Mouse (Mus musculus) intestine, embryonic 16.5 days (tissue): ENCODE measurements around the gene Inpp4a. TPM values are rescaled to one million over a fixed set of nuclear protein-coding genes. Genes with fewer than 3 reads are reported as not detected.
A peak's percentile ranks its signal among the peaks of the same experiment; 100 is the strongest.

ENCODE experiments used
- ATAC-seq: fragments of 200-750 bp; cut with Nextera tagmentation; 2 replicates; pipeline ENCODE4 v1.8.0; 2017; ENCODE audit warnings: moderate TSS enrichment, moderate library complexity
- H3K27ac ChIP-seq: fragments of 300-500 bp; sonication (generic); 2 replicates; pipeline ENCODE4 v1.5.1; 2014; ENCODE audit warnings: mild to moderate bottlenecking, low read length
- H3K27me3 ChIP-seq: fragments of 300-500 bp; sonication (generic); replicated peaks from 2 replicates; pipeline ENCODE4 v1.6.1; 2014; ENCODE audit warnings: low read length, control low read depth, mixed read lengths; ENCODE audit not compliant: control insufficient read depth, insufficient read depth
- H3K36me3 ChIP-seq: fragments of 300-500 bp; sonication (generic); 2 replicates; pipeline ENCODE4 v1.6.1; 2014; ENCODE audit warnings: low read length, control low read depth; ENCODE audit not compliant: control insufficient read depth, insufficient read depth
- H3K4me1 ChIP-seq: fragments of 300-500 bp; sonication (generic); 2 replicates; pipeline ENCODE4 v1.6.1; 2014; ENCODE audit warnings: low read length, control low read depth, mixed read lengths; ENCODE audit not compliant: control insufficient read depth, insufficient read depth
- H3K4me2 ChIP-seq: fragments of 300-500 bp; sonication (generic); 2 replicates; pipeline ENCODE4 v1.6.1; 2014; ENCODE audit warnings: low read depth, low read length, control low read depth
- H3K4me3 ChIP-seq: fragments of 300-500 bp; sonication (generic); 2 replicates; pipeline ENCODE4 v1.5.1; 2014; ENCODE audit warnings: mild to moderate bottlenecking, low read length
- H3K9ac ChIP-seq: fragments of 300-500 bp; sonication (generic); 2 replicates; pipeline ENCODE4 v1.6.1; 2014; ENCODE audit warnings: low read depth, low read length
- H3K9me3 ChIP-seq: fragments of 300-500 bp; sonication (generic); 2 replicates; pipeline ENCODE4 v1.6.1; 2016; ENCODE audit warnings: low read length, control low read depth; ENCODE audit not compliant: control insufficient read depth
- WGBS: fragments of 180-500 bp; shearing (Covaris S2); extraction: QIAGEN DNeasy Blood & Tissue Kit; methylation state at CpG from one replicate; pipeline ENCODE4 v1.1.7; 2014; 5-methylcytosine and 5-hydroxymethylcytosine counted together
- polyA plus RNA-seq: library from polyadenylated mRNA; unstranded; fragments of >200 nt; fragmentation: Nextera tagmentation; extraction: Ambion mirVana; gene quantifications from 2 replicates; pipeline ENCODE4 v1.2.1, GENCODE M21; 2015

The Inpp4a gene
- polyA plus RNA-seq, 1 experiment from 2014 or later, result 12.1 TPM

DNA sequence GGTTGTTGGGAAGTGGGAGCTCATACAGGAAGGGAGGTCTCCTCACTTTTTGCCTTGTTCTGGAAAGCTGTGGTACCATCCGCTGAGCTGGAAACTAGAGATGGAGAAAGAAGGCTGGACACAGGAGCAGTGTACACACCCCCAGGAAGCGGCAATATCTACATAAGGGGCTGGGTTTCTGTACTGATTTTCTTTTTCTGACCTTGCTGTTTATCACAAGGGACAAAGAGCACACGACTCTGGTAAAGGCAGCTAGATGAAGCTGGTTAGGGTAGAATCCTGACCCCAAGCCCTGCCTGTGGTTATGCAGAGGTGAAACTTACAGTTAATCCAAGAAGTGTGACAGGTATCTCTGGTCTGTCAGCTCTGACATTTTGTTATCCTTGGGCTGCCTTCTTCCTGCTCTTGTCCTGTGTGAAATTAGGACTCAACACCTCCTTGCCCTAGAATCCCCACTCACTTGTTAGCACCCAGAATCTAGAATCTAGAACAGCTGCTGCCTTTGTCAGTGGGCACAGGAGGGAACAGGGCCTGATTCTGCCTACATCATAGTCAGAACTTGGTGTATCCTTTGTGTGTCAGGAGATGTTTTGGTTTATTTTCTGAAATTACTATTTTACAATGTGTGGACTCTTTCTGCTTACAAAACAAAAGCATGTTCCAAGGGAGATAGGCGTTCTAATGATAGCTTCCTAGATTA, 34.2 kb downstream of the Inpp4a start:
- H3K27ac ChIP-seq, result no peak overlapping the region
- H3K4me3 ChIP-seq, result no peak overlapping the region
- no peaks in the 10 kb centered on the region for H3K4me1 ChIP-seq
- H3K9ac ChIP-seq, result no peak overlapping the region
- ATAC-seq, result peak; percentile 80; the same call in 1 of the 2 replicates
- H3K4me2 ChIP-seq, result no peak overlapping the region
- WGBS, result 70% methylated on average over 4 of the region's 4 CpGs
- H3K27me3 ChIP-seq, result no peaks in the 10 kb centered on the region
- H3K36me3 ChIP-seq, result no peaks in the 10 kb centered on the region
- no peaks in the 10 kb centered on the region for H3K9me3 ChIP-seq

DNA sequence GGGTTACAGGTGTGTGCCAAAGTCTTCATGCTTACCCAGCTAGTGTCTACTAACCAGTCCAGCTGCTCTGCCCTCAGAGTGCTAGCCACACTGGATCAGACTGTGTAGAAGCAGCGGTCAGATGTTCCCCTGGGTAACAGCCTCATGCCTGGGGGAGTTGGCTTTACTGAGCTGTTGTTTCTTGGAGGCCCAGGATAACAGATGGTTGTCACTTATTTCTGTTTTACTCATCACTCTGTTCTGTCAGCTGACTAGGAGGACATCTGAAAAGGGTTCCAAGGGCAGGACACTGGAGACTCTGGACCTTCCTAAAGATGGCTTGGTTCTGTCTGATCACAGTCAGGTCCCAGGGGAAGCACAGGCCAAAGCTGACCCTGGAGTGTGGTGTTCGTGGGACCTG, 36.4 kb downstream of the Inpp4a start:
- ATAC-seq, result no peak
- Histone ChIP-seq H3K4me3 (no peak overlapping the region), H3K4me2 (no peak overlapping the region), H3K36me3 (no peaks in the 10 kb centered on the region), H3K27me3 (no peaks in the 10 kb centered on the region), H3K4me1 (no peaks in the 10 kb centered on the region; the same call in 1 of the 2 replicates), H3K9me3 (no peaks in the 10 kb centered on the region), H3K9ac (no peak overlapping the region), H3K27ac (no peak overlapping the region)
- WGBS, result 88% methylated on average over 2 of the region's 2 CpGs

DNA sequence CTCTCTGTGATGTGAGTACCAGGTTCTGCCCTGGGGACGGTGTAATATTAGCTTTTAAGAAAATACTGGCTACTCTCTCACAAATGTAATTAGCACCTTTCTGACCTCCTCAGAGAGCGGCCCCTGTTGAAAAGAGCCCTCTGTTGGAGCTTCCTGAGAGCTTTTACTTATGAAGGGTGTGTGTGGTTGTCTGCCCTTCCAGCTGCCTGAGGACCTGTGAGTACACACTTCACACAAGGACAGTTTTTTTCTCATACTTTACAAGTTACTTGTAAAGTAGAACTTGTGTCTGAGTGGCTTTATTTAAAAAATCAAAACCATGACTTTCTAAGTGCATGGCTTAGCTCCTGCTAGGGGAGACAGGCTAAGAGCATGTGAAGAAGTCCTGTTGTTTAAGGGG, 37.1 kb downstream of the Inpp4a start:
- Histone ChIP-seq H3K4me2 (no peak overlapping the region), H3K9me3 (no peaks in the 10 kb centered on the region), H3K4me3 (no peak overlapping the region), H3K9ac (no peak overlapping the region), H3K36me3 (no peaks in the 10 kb centered on the region), H3K4me1 (peaks cover 3% of the 10 kb centered on the region; the same call in 1 of the 2 replicates), H3K27ac (no peak overlapping the region), H3K27me3 (no peaks in the 10 kb centered on the region)
- no peak for ATAC-seq
- WGBS, result 49% methylated on average over 2 of the region's 2 CpGs

DNA sequence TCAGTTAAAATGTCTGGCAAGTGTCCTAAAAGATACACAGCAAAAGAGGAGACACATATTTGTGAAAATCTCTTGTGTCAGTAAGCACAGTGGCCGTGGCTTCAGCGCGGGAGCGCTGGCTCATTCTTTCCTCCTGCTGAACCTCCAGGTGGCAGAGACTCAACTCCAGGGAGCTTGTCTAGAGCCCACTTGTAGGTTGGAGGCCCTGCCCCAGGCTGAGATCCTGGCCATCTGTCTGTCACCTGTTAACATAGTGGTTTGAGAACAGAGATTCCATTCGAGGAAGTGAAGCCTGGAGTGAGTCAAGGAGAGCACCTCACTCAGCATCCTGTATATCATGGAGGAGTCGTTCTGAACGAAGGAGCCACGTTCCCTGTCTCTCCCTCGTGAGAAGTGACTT, 37.6 kb downstream of the Inpp4a start:
- no peaks in the 10 kb centered on the region for H3K27me3 ChIP-seq
- no peaks in the 10 kb centered on the region for H3K36me3 ChIP-seq
- 69% methylated on average over 9 of the region's 9 CpGs for WGBS
- no peaks in the 10 kb centered on the region for H3K9me3 ChIP-seq
- no peak overlapping the region for H3K4me2 ChIP-seq
- H3K9ac ChIP-seq, result no peak overlapping the region
- peaks cover 3% of the 10 kb centered on the region; the same call in 1 of the 2 replicates for H3K4me1 ChIP-seq
- H3K27ac ChIP-seq, result no peak overlapping the region
- no peak for ATAC-seq
- no peak overlapping the region for H3K4me3 ChIP-seq

DNA sequence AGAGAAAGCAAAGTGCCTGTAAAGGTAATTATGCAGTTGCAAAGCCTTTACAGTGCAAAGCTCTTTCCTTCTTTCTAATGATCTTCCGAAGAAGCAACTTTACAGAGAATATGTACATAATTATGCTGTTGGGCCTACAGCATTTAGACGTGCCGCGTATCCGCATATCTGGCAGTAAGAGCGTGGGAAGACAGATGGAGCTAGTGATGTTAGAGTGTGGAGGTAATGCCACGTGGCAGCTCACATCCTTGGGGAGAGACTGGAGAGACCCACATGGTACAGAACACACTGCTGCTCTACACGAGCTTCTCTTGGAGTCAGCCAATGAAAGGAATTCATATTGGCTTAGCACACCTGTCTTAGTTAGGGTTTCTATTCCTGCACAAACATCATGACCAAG, 39.5 kb downstream of the Inpp4a start:
- WGBS, result 93% methylated on average over 8 of the region's 8 CpGs
- Histone ChIP-seq H3K27me3 (no peaks in the 10 kb centered on the region), H3K9ac (no peak overlapping the region), H3K4me2 (no peak overlapping the region), H3K4me3 (no peak overlapping the region), H3K36me3 (no peaks in the 10 kb centered on the region), H3K4me1 (peaks cover 3% of the 10 kb centered on the region; the same call in 1 of the 2 replicates), H3K27ac (no peak overlapping the region), H3K9me3 (no peaks in the 10 kb centered on the region)
- no peak for ATAC-seq

DNA sequence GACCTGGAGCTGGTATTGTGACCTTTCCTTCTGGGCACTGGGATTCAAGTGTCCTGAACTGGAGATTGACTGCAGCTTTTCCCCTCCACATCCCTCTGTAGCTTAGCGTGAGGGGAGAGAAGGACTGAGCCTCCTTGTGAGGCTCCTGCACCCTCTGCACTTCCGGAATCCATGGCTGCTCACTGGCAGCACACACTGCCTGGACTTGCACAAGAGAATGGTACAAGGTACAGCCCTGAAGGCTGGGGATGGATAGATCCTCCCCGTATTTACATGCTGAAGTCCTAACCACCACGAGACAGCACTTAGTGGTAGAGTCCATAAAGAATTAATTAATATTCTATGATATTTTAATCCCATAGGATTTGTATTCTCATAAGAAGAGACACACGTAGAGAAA, 41.7 kb downstream of the Inpp4a start:
- H3K27ac ChIP-seq, result no peak overlapping the region
- no peak overlapping the region for H3K4me3 ChIP-seq
- H3K4me2 ChIP-seq, result no peak overlapping the region
- H3K36me3 ChIP-seq, result no peaks in the 10 kb centered on the region
- H3K9me3 ChIP-seq, result no peaks in the 10 kb centered on the region
- ATAC-seq, result peak; percentile 71
- 75% methylated on average over 5 of the region's 5 CpGs for WGBS
- no peaks in the 10 kb centered on the region for H3K27me3 ChIP-seq
- no peak overlapping the region for H3K9ac ChIP-seq
- peaks cover 3% of the 10 kb centered on the region; the same call in 1 of the 2 replicates for H3K4me1 ChIP-seq

DNA sequence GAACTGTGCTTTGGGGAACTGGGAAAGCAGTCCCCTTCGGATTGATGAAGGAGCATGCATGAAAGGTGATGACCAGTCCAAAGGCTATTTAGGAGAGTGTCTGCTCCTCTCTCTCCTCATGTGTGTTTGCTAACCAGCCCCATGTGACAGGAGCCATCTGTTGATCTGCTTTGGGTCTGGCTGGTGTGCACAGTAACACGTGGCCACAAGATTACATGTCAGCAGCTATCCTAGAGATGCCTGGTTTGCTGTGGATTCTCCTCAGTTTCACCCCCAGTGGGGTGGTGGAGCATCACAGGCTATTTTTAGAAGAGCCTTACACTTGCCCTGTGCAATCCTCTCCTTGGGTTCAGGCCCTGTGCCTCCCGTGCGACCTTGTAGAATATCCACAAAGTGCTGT, 42.2 kb downstream of the Inpp4a start:
- Histone ChIP-seq H3K27ac (no peak overlapping the region), H3K9me3 (no peaks in the 10 kb centered on the region), H3K4me1 (peaks cover 3% of the 10 kb centered on the region; the same call in 1 of the 2 replicates), H3K9ac (no peak overlapping the region), H3K36me3 (no peaks in the 10 kb centered on the region), H3K27me3 (no peaks in the 10 kb centered on the region), H3K4me2 (no peak overlapping the region), H3K4me3 (no peak overlapping the region)
- ATAC-seq, result peak; percentile 67; the same call in 1 of the 2 replicates
- WGBS, result 61% methylated on average over 4 of the region's 4 CpGs

DNA sequence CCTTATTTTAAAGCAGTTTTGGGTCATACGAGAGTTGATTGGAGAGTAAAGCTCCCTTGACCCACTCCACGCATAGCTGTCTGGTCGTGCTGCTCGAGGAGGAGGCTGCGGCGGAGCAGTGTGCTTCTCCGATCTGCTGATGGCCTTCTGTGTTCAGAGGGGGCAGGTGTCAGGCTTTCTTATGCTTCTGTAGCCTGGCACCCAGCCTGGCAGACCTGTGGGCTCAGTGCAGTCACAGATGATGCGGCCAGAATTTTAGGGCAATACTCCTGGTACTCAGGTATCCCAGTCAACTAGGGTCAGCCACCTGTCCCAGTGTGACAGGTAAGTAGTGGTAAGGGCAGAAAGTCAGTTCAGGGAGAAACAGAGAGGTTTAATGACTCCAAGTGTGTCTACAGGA, 42.9 kb downstream of the Inpp4a start:
- no peaks in the 10 kb centered on the region for H3K9me3 ChIP-seq
- H3K9ac ChIP-seq, result no peak overlapping the region
- no peak overlapping the region for H3K27ac ChIP-seq
- H3K4me3 ChIP-seq, result no peak overlapping the region
- ATAC-seq, result no peak
- 94% methylated on average over 8 of the region's 8 CpGs for WGBS
- no peaks in the 10 kb centered on the region for H3K36me3 ChIP-seq
- H3K27me3 ChIP-seq, result no peaks in the 10 kb centered on the region
- H3K4me2 ChIP-seq, result no peak overlapping the region
- H3K4me1 ChIP-seq, result peaks cover 3% of the 10 kb centered on the region; the same call in 1 of the 2 replicates

DNA sequence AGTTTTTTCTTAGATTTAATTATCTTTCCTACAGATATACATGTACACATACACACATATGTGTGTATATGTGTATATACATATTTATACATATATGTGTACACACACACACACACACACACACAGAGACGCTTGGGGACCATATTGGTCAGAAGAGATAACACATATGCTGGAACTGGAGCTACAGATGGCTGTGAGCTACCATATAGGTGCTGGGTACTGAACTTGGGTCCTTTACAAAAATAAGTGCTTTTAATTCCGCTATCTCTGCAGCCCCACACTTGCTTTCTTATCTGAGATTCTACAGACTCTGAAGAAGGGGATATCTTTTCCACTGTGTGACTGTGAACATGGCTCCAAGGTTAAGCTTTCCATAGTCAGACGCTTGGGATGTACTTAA, 43.6 kb downstream of the Inpp4a start:
- Histone ChIP-seq H3K27ac (no peak overlapping the region), H3K4me1 (peaks cover 3% of the 10 kb centered on the region; the same call in 1 of the 2 replicates), H3K4me3 (no peak overlapping the region), H3K9ac (no peak overlapping the region), H3K9me3 (no peaks in the 10 kb centered on the region), H3K27me3 (no peaks in the 10 kb centered on the region), H3K36me3 (no peaks in the 10 kb centered on the region), H3K4me2 (no peak overlapping the region)
- no peak for ATAC-seq
- 89% methylated on average over 3 of the region's 3 CpGs for WGBS
